Mouse (Mus musculus): Measurements from ENCODE around the gene Tenm3. TPM values are rescaled to one million over a fixed set of nuclear protein-coding genes. Genes with fewer than 3 reads are reported as not detected.

Tenm3 gene
- polyA plus RNA-seq, 1 experiment from 2014 or later = 8.3 TPM

DNA sequence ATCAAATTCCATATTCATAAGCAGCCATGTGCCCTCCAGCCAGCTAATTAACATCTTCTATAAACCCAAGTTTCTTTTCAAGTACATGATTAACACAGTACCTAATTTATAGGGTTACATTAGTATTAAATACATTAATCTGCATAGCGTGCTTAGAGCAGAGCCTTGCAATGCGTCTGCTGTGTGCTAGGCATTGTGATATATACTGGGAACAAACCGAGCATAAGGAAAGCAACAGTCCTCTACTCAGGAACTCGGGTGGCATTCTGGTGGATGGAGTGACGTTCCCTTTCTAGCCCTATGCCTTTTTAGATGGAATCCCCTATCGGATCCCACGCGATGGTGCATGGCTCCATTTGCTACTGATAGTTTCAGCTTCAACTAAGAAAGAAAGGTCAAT is 321.7 kb downstream of the Tenm3 start:
- no peak for ATAC-seq (ENCODE audit: insufficient number of reproducible peaks, insufficient read depth, low FRiP score, low read depth)
- Histone ChIP-seq H3K4me2 (ENCODE audit: low read length) (no peak overlapping the region), H3K27ac (replicated peaks in 1 of 2; ENCODE audit: control insufficient read depth in 1 of 2, insufficient read depth in 1 of 2, low read depth in 2 of 2, low read length in 2 of 2) (no peak overlapping the region), H3K4me1 (ENCODE audit: control insufficient read depth in 2 of 2, insufficient read depth in 2 of 2, low read length in 2 of 2) (no peaks in the 10 kb centered on the region), H3K9ac (ENCODE audit: low read length) (no peak overlapping the region), H3K9me3 (ENCODE audit: control insufficient read depth, low read length) (no peaks in the 10 kb centered on the region), H3K36me3 (ENCODE audit: control insufficient read depth, insufficient read depth, low read length) (no peaks in the 10 kb centered on the region), H3K27me3 (ENCODE audit: control insufficient read depth, insufficient read depth, low read length) (no peaks in the 10 kb centered on the region), H3K4me3 (ENCODE audit: control insufficient read depth in 1 of 2, insufficient read depth in 1 of 2, low read depth in 1 of 2, low read length in 2 of 2) (no peak overlapping the region)
- WGBS = 90% methylated on average over 8 of the region's 8 CpGs

DNA sequence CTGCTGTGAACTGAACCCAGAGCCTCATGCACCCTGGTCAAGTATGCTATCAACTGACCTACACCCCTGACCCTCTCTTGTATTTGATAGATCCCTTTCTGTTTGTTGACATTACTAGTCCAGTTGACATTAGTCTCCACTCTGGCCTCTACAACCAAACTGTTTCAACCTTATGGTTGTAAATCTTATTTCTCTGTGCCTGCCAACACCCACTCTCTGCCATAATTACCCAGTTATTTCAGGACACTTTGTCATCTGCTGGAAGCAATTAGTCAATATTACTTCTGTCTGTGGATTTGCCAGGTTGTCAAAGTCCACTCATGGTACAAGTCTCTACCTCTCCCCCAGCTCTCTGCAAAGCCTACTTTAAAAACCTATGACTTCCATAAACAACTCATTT is 326.3 kb downstream of the Tenm3 start:
- H3K27me3 ChIP-seq (ENCODE audit: control insufficient read depth, insufficient read depth, low read length) = no peaks in the 10 kb centered on the region
- no peak overlapping the region for H3K27ac ChIP-seq (replicated peaks in 1 of 2; ENCODE audit: control insufficient read depth in 1 of 2, insufficient read depth in 1 of 2, low read depth in 2 of 2, low read length in 2 of 2)
- no peaks in the 10 kb centered on the region for H3K4me1 ChIP-seq (ENCODE audit: control insufficient read depth in 2 of 2, insufficient read depth in 2 of 2, low read length in 2 of 2)
- no peaks in the 10 kb centered on the region for H3K9me3 ChIP-seq (ENCODE audit: control insufficient read depth, low read length)
- no peaks in the 10 kb centered on the region for H3K36me3 ChIP-seq (ENCODE audit: control insufficient read depth, insufficient read depth, low read length)
- H3K9ac ChIP-seq (ENCODE audit: low read length) = no peak overlapping the region
- H3K4me3 ChIP-seq (ENCODE audit: control insufficient read depth in 1 of 2, insufficient read depth in 1 of 2, low read depth in 1 of 2, low read length in 2 of 2) = no peak overlapping the region
- ATAC-seq (ENCODE audit: insufficient number of reproducible peaks, insufficient read depth, low FRiP score, low read depth) = no peak
- no peak overlapping the region for H3K4me2 ChIP-seq (ENCODE audit: low read length)

DNA sequence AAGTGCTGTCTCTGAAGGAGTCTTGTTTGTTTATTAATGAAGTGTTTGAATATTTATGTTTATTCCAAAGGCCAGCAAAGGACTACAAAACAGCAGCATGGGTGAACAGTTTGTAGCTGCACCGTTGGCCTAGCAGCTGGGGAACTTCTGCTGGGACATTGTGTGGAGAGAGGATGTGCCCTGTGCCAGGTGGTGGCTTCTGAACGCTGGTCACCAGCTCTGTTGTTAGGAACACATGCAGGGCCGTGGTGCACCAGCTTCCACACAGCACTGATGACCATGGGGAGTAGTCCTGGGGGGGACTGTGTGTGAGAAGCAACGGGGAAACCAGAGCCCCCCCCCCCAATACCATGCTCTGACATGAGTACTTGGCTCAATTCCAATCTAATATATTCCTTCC is 329.5 kb downstream of the Tenm3 start:
- no peak for ATAC-seq (ENCODE audit: insufficient number of reproducible peaks, insufficient read depth, low FRiP score, low read depth)
- no peaks in the 10 kb centered on the region for H3K9me3 ChIP-seq (ENCODE audit: control insufficient read depth, low read length)
- no peak overlapping the region for H3K27ac ChIP-seq (replicated peaks in 1 of 2; ENCODE audit: control insufficient read depth in 1 of 2, insufficient read depth in 1 of 2, low read depth in 2 of 2, low read length in 2 of 2)
- no peak overlapping the region for H3K4me2 ChIP-seq (ENCODE audit: low read length)
- H3K4me1 ChIP-seq (ENCODE audit: control insufficient read depth in 2 of 2, insufficient read depth in 2 of 2, low read length in 2 of 2) = peaks cover 3 to 6% of the 10 kb centered on the region in 2 experiments; a peak in 1 of 4 replicates
- H3K27me3 ChIP-seq (ENCODE audit: control insufficient read depth, insufficient read depth, low read length) = no peaks in the 10 kb centered on the region
- no peak overlapping the region for H3K9ac ChIP-seq (ENCODE audit: low read length)
- H3K4me3 ChIP-seq (ENCODE audit: control insufficient read depth in 1 of 2, insufficient read depth in 1 of 2, low read depth in 1 of 2, low read length in 2 of 2) = no peak overlapping the region
- no peaks in the 10 kb centered on the region for H3K36me3 ChIP-seq (ENCODE audit: control insufficient read depth, insufficient read depth, low read length)
- WGBS = 84% methylated on average over 4 of the region's 4 CpGs

DNA sequence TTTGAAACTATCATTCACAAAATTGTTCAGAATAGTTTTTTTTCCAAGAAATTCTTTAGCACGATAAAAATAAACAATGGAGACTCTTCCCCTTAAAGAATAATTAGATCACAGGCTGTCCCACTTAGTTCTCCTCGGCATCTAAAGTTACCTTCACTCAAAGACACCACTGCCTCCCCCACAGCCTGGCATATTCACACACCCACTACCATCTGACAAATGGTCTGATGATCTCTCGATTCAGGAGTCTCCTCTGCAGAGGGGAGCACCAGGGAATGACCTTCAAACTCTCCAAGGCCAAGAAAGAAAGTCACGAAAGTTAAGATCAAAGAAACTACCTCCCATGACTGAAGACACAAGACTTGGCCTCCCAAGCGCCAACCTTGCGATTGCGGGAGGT is 329.9 kb downstream of the Tenm3 start:
- no peaks in the 10 kb centered on the region for H3K36me3 ChIP-seq (ENCODE audit: control insufficient read depth, insufficient read depth, low read length)
- no peaks in the 10 kb centered on the region for H3K27me3 ChIP-seq (ENCODE audit: control insufficient read depth, insufficient read depth, low read length)
- H3K27ac ChIP-seq (replicated peaks in 1 of 2; ENCODE audit: control insufficient read depth in 1 of 2, insufficient read depth in 1 of 2, low read depth in 2 of 2, low read length in 2 of 2) = no peak overlapping the region
- no peak for ATAC-seq (ENCODE audit: insufficient number of reproducible peaks, insufficient read depth, low FRiP score, low read depth)
- H3K9ac ChIP-seq (ENCODE audit: low read length) = no peak overlapping the region
- H3K4me3 ChIP-seq (ENCODE audit: control insufficient read depth in 1 of 2, insufficient read depth in 1 of 2, low read depth in 1 of 2, low read length in 2 of 2) = no peak overlapping the region
- H3K4me2 ChIP-seq (ENCODE audit: low read length) = no peak overlapping the region
- H3K9me3 ChIP-seq (ENCODE audit: control insufficient read depth, low read length) = no peaks in the 10 kb centered on the region
- peaks cover 3 to 6% of the 10 kb centered on the region in 2 experiments; a peak in 1 of 4 replicates for H3K4me1 ChIP-seq (ENCODE audit: control insufficient read depth in 2 of 2, insufficient read depth in 2 of 2, low read length in 2 of 2)
- WGBS = 81% methylated on average over 7 of the region's 7 CpGs

DNA sequence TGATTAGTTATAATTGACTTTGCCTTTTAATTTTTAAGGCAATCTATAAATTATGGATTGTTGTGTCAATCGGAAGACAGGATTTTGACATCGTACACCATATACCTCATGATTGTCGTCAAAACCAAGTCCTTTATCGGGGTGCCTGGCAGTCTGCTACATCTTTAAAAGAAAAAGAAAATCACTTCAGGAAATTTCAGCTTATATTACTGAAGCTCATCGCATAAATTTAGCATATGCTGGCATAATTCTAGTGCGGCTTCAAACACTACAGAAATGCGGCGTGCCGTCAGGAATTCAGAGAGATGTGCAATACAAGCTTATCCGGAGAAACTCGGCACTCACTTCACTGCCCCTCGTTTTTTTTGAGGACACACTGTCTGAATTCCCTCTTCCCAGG is 332.2 kb downstream of the Tenm3 start:
- peaks cover 3 to 6% of the 10 kb centered on the region in 2 experiments; a peak in 1 of 4 replicates for H3K4me1 ChIP-seq (ENCODE audit: control insufficient read depth in 2 of 2, insufficient read depth in 2 of 2, low read length in 2 of 2)
- H3K27ac ChIP-seq (replicated peaks in 1 of 2; ENCODE audit: control insufficient read depth in 1 of 2, insufficient read depth in 1 of 2, low read depth in 2 of 2, low read length in 2 of 2) = no peak overlapping the region
- H3K4me2 ChIP-seq (ENCODE audit: low read length) = peak overlapping the region; percentile 68
- no peaks in the 10 kb centered on the region for H3K36me3 ChIP-seq (ENCODE audit: control insufficient read depth, insufficient read depth, low read length)
- peak overlapping the region; percentile 58 for H3K9ac ChIP-seq (ENCODE audit: low read length)
- 56% methylated on average over 12 of the region's 12 CpGs for WGBS
- H3K9me3 ChIP-seq (ENCODE audit: control insufficient read depth, low read length) = no peaks in the 10 kb centered on the region
- no peak for ATAC-seq (ENCODE audit: insufficient number of reproducible peaks, insufficient read depth, low FRiP score, low read depth)
- H3K27me3 ChIP-seq (ENCODE audit: control insufficient read depth, insufficient read depth, low read length) = no peaks in the 10 kb centered on the region
- H3K4me3 ChIP-seq (ENCODE audit: control insufficient read depth in 1 of 2, insufficient read depth in 1 of 2, low read depth in 1 of 2, low read length in 2 of 2) = peak overlapping the region; percentile 32 to 44; a peak in 3 of 4 replicates

DNA sequence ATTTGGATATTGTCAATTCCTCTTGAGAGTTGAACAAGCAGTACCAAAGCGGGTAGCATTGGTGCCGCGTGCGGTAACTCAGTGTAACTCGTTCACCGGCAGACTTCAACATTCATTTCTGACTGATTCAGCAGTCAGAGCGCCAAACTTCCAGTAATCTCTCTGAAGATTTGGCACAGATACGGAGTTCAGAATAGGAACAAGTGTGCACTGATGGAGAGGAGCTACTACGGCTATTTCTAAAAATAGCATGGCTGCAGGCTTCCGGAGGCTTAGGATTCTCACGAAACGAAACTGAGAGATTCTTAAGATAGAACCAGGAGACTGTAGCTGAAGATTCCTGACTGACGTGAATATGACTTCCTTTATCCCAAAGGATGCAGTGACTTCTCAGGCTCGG is 332.6 kb downstream of the Tenm3 start:
- Histone ChIP-seq H3K27ac (replicated peaks in 1 of 2; ENCODE audit: control insufficient read depth in 1 of 2, insufficient read depth in 1 of 2, low read depth in 2 of 2, low read length in 2 of 2) (no peak overlapping the region), H3K9ac (ENCODE audit: low read length) (peak overlapping the region; percentile 58), H3K27me3 (ENCODE audit: control insufficient read depth, insufficient read depth, low read length) (no peaks in the 10 kb centered on the region), H3K4me1 (ENCODE audit: control insufficient read depth in 2 of 2, insufficient read depth in 2 of 2, low read length in 2 of 2) (peaks cover 3 to 6% of the 10 kb centered on the region in 2 experiments; a peak in 1 of 4 replicates), H3K36me3 (ENCODE audit: control insufficient read depth, insufficient read depth, low read length) (no peaks in the 10 kb centered on the region), H3K4me2 (ENCODE audit: low read length) (peak overlapping the region; percentile 68), H3K9me3 (ENCODE audit: control insufficient read depth, low read length) (no peaks in the 10 kb centered on the region), H3K4me3 (ENCODE audit: control insufficient read depth in 1 of 2, insufficient read depth in 1 of 2, low read depth in 1 of 2, low read length in 2 of 2) (peak overlapping the region; percentile 32 to 44)
- WGBS = 32% methylated on average over 14 of the region's 14 CpGs
- ATAC-seq (ENCODE audit: insufficient number of reproducible peaks, insufficient read depth, low FRiP score, low read depth) = no peak

DNA sequence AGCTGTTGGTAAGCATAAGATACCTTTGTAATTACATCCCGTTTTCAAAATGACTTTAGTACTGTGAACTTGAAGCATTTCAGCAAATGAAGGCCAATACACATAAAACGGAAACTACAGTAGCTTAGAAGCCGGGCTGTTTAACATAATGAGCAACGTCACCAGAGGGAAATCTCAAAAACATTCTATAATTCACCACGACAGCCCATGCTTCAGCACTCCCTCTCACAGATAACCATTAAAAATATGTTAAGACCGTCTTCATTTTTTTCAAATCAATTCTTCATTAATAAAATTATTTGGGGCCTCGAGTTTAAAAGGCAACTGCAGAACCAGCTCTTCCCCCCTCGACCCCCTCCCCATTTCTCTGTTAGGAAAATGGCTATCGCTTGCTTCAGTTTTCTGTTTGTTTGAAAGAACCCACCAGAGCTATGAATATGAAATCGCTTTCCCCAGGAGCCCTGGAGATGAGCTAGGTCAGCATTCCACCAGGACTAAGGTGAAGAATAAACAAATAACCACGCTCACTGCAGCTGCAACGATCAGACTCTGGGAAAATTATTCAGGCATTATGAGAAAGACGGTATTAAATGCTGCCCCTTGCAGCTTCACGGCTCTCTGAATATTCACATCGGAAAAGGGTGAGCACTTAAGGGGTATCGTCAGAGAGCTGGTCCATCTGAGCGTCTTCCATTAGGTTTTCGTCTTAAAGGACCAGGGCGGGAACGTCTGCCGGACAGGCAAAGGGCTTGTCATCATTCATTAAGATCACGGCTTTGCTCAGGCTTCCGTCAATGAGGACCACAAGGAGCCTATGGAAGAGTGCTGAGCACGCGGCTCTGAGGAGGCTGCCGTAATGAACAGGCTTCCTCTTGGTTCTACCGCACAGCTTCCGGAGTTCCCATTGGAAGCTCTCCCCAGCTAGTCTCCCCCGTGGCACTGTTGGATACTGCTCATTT is 334.8 kb downstream of the Tenm3 start:
- Histone ChIP-seq H3K4me3 (ENCODE audit: control insufficient read depth in 1 of 2, insufficient read depth in 1 of 2, low read depth in 1 of 2, low read length in 2 of 2) (no peak overlapping the region), H3K27ac (replicated peaks in 1 of 2; ENCODE audit: control insufficient read depth in 1 of 2, insufficient read depth in 1 of 2, low read depth in 2 of 2, low read length in 2 of 2) (no peak overlapping the region), H3K9me3 (ENCODE audit: control insufficient read depth, low read length) (no peaks in the 10 kb centered on the region), H3K4me1 (ENCODE audit: control insufficient read depth in 2 of 2, insufficient read depth in 2 of 2, low read length in 2 of 2) (peaks cover 3 to 6% of the 10 kb centered on the region in 2 experiments; a peak in 1 of 4 replicates), H3K4me2 (ENCODE audit: low read length) (peak overlapping the region; percentile 31), H3K27me3 (ENCODE audit: control insufficient read depth, insufficient read depth, low read length) (no peaks in the 10 kb centered on the region), H3K36me3 (ENCODE audit: control insufficient read depth, insufficient read depth, low read length) (no peaks in the 10 kb centered on the region), H3K9ac (ENCODE audit: low read length) (no peak overlapping the region)
- ATAC-seq (ENCODE audit: insufficient number of reproducible peaks, insufficient read depth, low FRiP score, low read depth) = no peak
- 77% methylated on average over 29 of the region's 29 CpGs for WGBS

All from heart, embryonic 14.5 days (tissue).